Mouse (Mus musculus) ovary, postnatal 10 days (tissue): ENCODE measurements around the gene Olfr298.

Source experiments
- DNase-seq: peaks from one replicate; pipeline ENCODE4 v3.0.0; 2022; ENCODE audit warnings: low spot score

Olfr298 gene

DNA sequence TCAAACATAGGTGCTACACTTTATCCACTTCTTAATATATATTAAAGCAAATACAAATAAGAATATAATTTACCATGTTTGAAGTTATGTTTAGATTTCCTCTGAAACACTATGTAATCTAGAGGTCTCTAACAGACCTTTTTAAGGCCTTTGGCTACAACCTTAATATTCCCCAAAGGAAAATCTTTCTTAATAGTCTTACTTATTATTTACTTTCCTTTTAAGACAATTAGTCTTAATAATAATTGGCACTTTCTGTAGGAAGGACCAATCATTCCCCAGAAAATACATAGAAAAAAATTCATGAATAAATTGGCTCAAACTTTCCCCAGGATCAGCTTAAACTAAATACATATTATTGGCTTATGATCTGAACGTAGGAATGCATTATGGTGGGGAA lies at the start of gene Olfr298:
TSS of gene Olfr298 (minus strand) at position 101 of the 400 bp plus-strand sequence.
- no peak for DNase-seq

DNA sequence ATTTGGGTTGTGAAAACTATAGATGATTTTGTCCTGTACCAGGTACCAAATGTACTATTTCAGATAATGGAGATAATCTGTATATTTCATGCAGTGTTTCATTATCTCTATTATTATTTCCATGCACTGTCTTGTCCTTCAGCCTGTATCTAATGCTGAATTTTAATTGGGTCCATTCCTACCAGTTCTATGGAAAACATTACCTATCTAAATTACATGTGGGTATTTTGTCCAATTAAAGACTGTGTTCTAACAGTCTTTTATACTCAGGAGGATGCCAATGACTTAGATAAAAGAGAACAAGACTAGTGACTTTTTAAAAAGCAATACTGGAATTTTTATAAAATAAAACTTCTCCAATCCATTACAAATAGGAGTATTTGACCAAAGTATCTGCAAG lies 27.4 kb upstream of the Olfr298 start, which contains the start of gene Olfr297:
TSS of gene Olfr297 (plus strand) at position 301 of the 400 bp plus-strand sequence.
- DNase-seq = no peak

GRCm38 (mm10) chr7:86459621-86460020 lies 32.7 kb downstream of the Olfr298 start, which contains the start of gene Olfr299:
Gene Olfr299 (plus strand): TSS chr7:86459921.
- DNase-seq = no peak
